In genomic region chr13:46173103-46173502, GRCm38 (mm10) we compare ENCODE assay signal across 16 mouse cellular contexts.
DNase-seq lines count a peak whose midpoint lies in the region; ATAC-seq and TF ChIP-seq lines count a peak whose summit lies in the region.
"Had no signal": no experiment of that assay in that cellular context is flagged by ENCODE, and none has a peak within 500 bp of the region (broad histone marks: within the 10 kb centered on the region; RNA-seq: fewer than 3 reads in every experiment).

No protein-coding gene starts in this region.

- H3K36me3 ChIP-seq in hindbrain, embryonic 13.5 days: no peaks in the 10 kb centered on the region
- H3K36me3 ChIP-seq: heart, embryonic 13.5 days; limb, embryonic 10.5 days; liver, embryonic 15.5 days had no signal

- WGBS in cerebellum, adult 2 months: 17% methylated on average over 8 of the region's 8 CpGs
- 11% methylated on average over 8 of the region's 8 CpGs for WGBS in hindbrain, embryonic 13.5 days

- no peaks in the 10 kb centered on the region for H3K9me3 ChIP-seq in hindbrain, embryonic 13.5 days
- H3K9me3 ChIP-seq: heart, embryonic 13.5 days; limb, embryonic 10.5 days; liver, embryonic 15.5 days had no signal

- H3K9ac ChIP-seq in hindbrain, embryonic 13.5 days: no peak overlapping the region
- H3K9ac ChIP-seq: heart, embryonic 13.5 days; liver, embryonic 15.5 days had no signal

- no peak overlapping the region for H3K4me2 ChIP-seq in hindbrain, embryonic 13.5 days
- H3K4me2 ChIP-seq: heart, embryonic 13.5 days; liver, embryonic 15.5 days had no signal

- no peak overlapping the region for H3K4me3 ChIP-seq in cerebellum, adult 2 months (replicated peaks; ENCODE audit: insufficient read depth, low read depth, low read length)
- no peak overlapping the region for H3K4me3 ChIP-seq in layer of hippocampus, adult 2 months
- no peak overlapping the region for H3K4me3 ChIP-seq in hindbrain, embryonic 13.5 days
- H3K4me3 ChIP-seq: heart, embryonic 13.5 days; limb, embryonic 10.5 days; liver, embryonic 15.5 days had no signal

- TF ChIP-seq POLR2A in cerebellum, adult 2 months (IDR thresholded peaks at IDR 0.05; ENCODE audit: borderline replicate concordance, insufficient read depth, low read length): no peak

- H3K27me3 ChIP-seq in cerebellum, adult 2 months (ENCODE audit: control insufficient read depth, insufficient read depth, low read length): no peaks in the 10 kb centered on the region; the same call in 1 of the 2 replicates
- H3K27me3 ChIP-seq in hindbrain, embryonic 13.5 days: no peaks in the 10 kb centered on the region
- H3K27me3 ChIP-seq: liver, embryonic 15.5 days had no signal

- no peak for ATAC-seq in hindbrain, embryonic 13.5 days (ENCODE audit: low FRiP score)
- ATAC-seq: inflammation-experienced regulatory T-cells, adult 6 months had no signal

- peak; percentile 52 to 72 for DNase-seq in cerebellum, postnatal 10 days
- DNase-seq in cerebellum, adult 2 months: no peak
- peak; percentile 31 to 33 for DNase-seq in layer of hippocampus, postnatal 36 days
- DNase-seq in layer of hippocampus, adult 2 months (ENCODE audit: low spot score in 2 of 2): no peak
- peak; percentile 62 for DNase-seq in Muller cell, postnatal 12 days (ENCODE audit: inconsistent ontology term)
- no peak for DNase-seq in urinary bladder, adult 2 months (ENCODE audit: low spot score)
- no peak for DNase-seq in kidney, adult 11 months
- DNase-seq: adrenal gland, adult 8-10 months; gastrocnemius, postnatal 10 days; kidney, postnatal 14 days; thymus, adult 18-20 months had no signal

- no peak overlapping the region for H3K27ac ChIP-seq in cerebellum, adult 2 months (ENCODE audit: insufficient read depth, low read length)
- H3K27ac ChIP-seq in layer of hippocampus, adult 2 months: no peak overlapping the region
- peak overlapping the region; percentile 32; the same call in 1 of the 2 replicates for H3K27ac ChIP-seq in hindbrain, embryonic 13.5 days
- H3K27ac ChIP-seq: heart, embryonic 13.5 days; limb, embryonic 10.5 days; liver, embryonic 15.5 days had no signal

- no peak for TF ChIP-seq CTCF in cerebellum, adult 2 months (IDR thresholded peaks at IDR 0.05; ENCODE audit: borderline replicate concordance, insufficient read depth, low read depth, low read length)
- TF ChIP-seq CTCF in layer of hippocampus, adult 2 months (conservative IDR thresholded peaks at IDR 0.05): no peak

- H3K4me1 ChIP-seq in cerebellum, adult 2 months (ENCODE audit: control insufficient read depth, insufficient read depth, low read length): no peaks in the 10 kb centered on the region
- peaks cover 14% of the 10 kb centered on the region; the same call in 1 of the 2 replicates for H3K4me1 ChIP-seq in hindbrain, embryonic 13.5 days (replicated peaks)
- H3K4me1 ChIP-seq: heart, embryonic 13.5 days; liver, embryonic 15.5 days had no signal

Comparison
In these comparisons a context has a peak if more than half of its experiments do, and no peak if none do; other contexts are left out.
1. DNase-seq: peak in cerebellum, postnatal 10 days (2 of 2), layer of hippocampus, postnatal 36 days (2 of 2) and Muller cell, postnatal 12 days (single experiment); none in cerebellum, adult 2 months (0 of 2), layer of hippocampus, adult 2 months (0 of 2), urinary bladder, adult 2 months (single experiment) and kidney, adult 11 months (single experiment).